Mouse (Mus musculus) large intestine, adult 2 months (tissue): ENCODE results near the gene Tpcn1. TPM values are rescaled to one million over a fixed set of nuclear protein-coding genes. Genes with fewer than 3 reads are reported as not detected.

Experiments
- DNase-seq: peaks from one replicate; pipeline ENCODE4 v3.0.0-alpha.2; 2012; ENCODE audit warnings: low read depth, low spot score
- WGBS: fragments of 180-500 bp; shearing (Covaris S2); methylation state at CpG from one replicate; pipeline ENCODE4 v1.1.7; 2018; 5-methylcytosine and 5-hydroxymethylcytosine counted together
- polyA plus RNA-seq: library from polyadenylated mRNA; depleted of rRNA; stranded (reverse); fragments of >200 nt; gene quantifications from 2 replicates; pipeline ENCODE4 v1.2.3, GENCODE M21; 2012

The Tpcn1 gene
- polyA plus RNA-seq, 1 experiment: 41.7 TPM

GRCm38 (mm10) chr5:120563914-120564311, 24.6 kb downstream of the Tpcn1 start:
- WGBS: 15% methylated on average over 4 of the region's 4 CpGs
- no peak for DNase-seq

GRCm38 (mm10) chr5:120562956-120563913, 25.2 kb downstream of the Tpcn1 start:
- peak; percentile 51 for DNase-seq
- WGBS: 17% methylated on average over 28 of the region's 28 CpGs

GRCm38 (mm10) chr5:120560616-120561311, 27.7 kb downstream of the Tpcn1 start:
- WGBS: 4% methylated on average over 16 of the region's 16 CpGs

GRCm38 (mm10) chr5:120560129-120560615, 28.3 kb downstream of the Tpcn1 start:
- WGBS: 58% methylated on average over 9 of the region's 9 CpGs
- no peak for DNase-seq

More at GRCm38 (mm10) chr5:120560616-120561311, 27.7 kb downstream of the Tpcn1 start:
- DNase-seq: no peak

- WGBS: 84% methylated on average over 14 of the region's 14 CpGs
- no peak for DNase-seq
These were observed 29.7 kb downstream of the Tpcn1 start for GRCm38 (mm10) chr5:120558762-120559161.

- WGBS: 88% methylated on average over 8 of the region's 8 CpGs
- DNase-seq: no peak
These were observed 30.4 kb downstream of the Tpcn1 start for GRCm38 (mm10) chr5:120558041-120558440.

GRCm38 (mm10) chr5:120555871-120556270, 32.6 kb downstream of the Tpcn1 start:
- DNase-seq: no peak
- WGBS: 92% methylated on average over 24 of the region's 24 CpGs

- DNase-seq: no peak
- WGBS: 98% methylated on average over 5 of the region's 5 CpGs
These were observed 37.8 kb downstream of the Tpcn1 start for GRCm38 (mm10) chr5:120550673-120551072.

GRCm38 (mm10) chr5:120550137-120550536, 38.3 kb downstream of the Tpcn1 start:
- no peak for DNase-seq
- WGBS: 36% methylated on average over 5 of the region's 5 CpGs

GRCm38 (mm10) chr5:120548236-120548850, 40.1 kb downstream of the Tpcn1 start:
- 80% methylated on average over 11 of the region's 11 CpGs for WGBS
- no peak for DNase-seq

GRCm38 (mm10) chr5:120536632-120537031, 51.8 kb downstream of the Tpcn1 start:
- DNase-seq: no peak
- WGBS: 80% methylated on average over 5 of the region's 5 CpGs

GRCm38 (mm10) chr5:120536046-120536445, 52.4 kb downstream of the Tpcn1 start:
- 83% methylated on average over 13 of the region's 13 CpGs for WGBS
- DNase-seq: no peak

- 51% methylated on average over 2 of the region's 2 CpGs for WGBS
- DNase-seq: no peak
These were observed 53.8 kb downstream of the Tpcn1 start for GRCm38 (mm10) chr5:120534686-120535075.

GRCm38 (mm10) chr5:120534071-120534685, 54.3 kb downstream of the Tpcn1 start:
- DNase-seq: no peak
- WGBS: 38% methylated on average over 15 of the region's 15 CpGs

- no peak for DNase-seq
- WGBS: 61% methylated on average over 8 of the region's 8 CpGs
These were observed 56.8 kb downstream of the Tpcn1 start for GRCm38 (mm10) chr5:120531631-120532030.

- WGBS: 78% methylated on average over 18 of the region's 20 CpGs
- no peak for DNase-seq
These were observed 61.0 kb downstream of the Tpcn1 start for GRCm38 (mm10) chr5:120527296-120527964.

- no peak for DNase-seq
- WGBS: 79% methylated on average over 11 of the region's 11 CpGs
These were observed 62.2 kb downstream of the Tpcn1 start for GRCm38 (mm10) chr5:120526311-120526710.

GRCm38 (mm10) chr5:120525737-120526136, 62.7 kb downstream of the Tpcn1 start:
- no peak for DNase-seq
- 54% methylated on average over 5 of the region's 5 CpGs for WGBS

- 96% methylated on average over 2 of the region's 2 CpGs for WGBS
- DNase-seq: no peak
These were observed 63.7 kb downstream of the Tpcn1 start for GRCm38 (mm10) chr5:120524736-120525135.
